Mouse (Mus musculus) forebrain, embryonic 16.5 days (tissue): ENCODE results near the gene Cep290. TPM values are rescaled to one million over a fixed set of nuclear protein-coding genes. Genes with fewer than 3 reads are reported as not detected.

ENCODE experiments used
- ATAC-seq: fragments of 200-750 bp; cut with Nextera tagmentation; 2 replicates; pipeline ENCODE4 v1.8.0; 2017; ENCODE audit warnings: mild to moderate bottlenecking, moderate library complexity
- H3K27ac ChIP-seq: fragments of 300-500 bp; sonication (generic); 2 replicates; pipeline ENCODE4 v1.5.1; 2014; ENCODE audit warnings: low read length, control low read depth
- H3K27me3 ChIP-seq: fragments of 300-500 bp; sonication (generic); replicated peaks from 2 replicates; pipeline ENCODE4 v1.6.1; 2014; ENCODE audit warnings: low read length; ENCODE audit not compliant: control insufficient read depth, insufficient read depth
- H3K36me3 ChIP-seq: fragments of 300-500 bp; sonication (generic); 2 replicates; pipeline ENCODE4 v1.6.1; 2014; ENCODE audit not compliant: control insufficient read depth, insufficient read depth
- H3K4me1 ChIP-seq: fragments of 300-500 bp; sonication (generic); replicated peaks from 2 replicates; pipeline ENCODE4 v1.6.1; 2014; ENCODE audit warnings: low read length; ENCODE audit not compliant: control insufficient read depth, insufficient read depth
- H3K4me2 ChIP-seq: fragments of 300-500 bp; sonication (generic); 2 replicates; pipeline ENCODE4 v1.6.1; 2014; ENCODE audit warnings: mild to moderate bottlenecking, low read length, control low read depth
- H3K4me3 ChIP-seq: fragments of 300-500 bp; sonication (generic); replicated peaks from 2 replicates; pipeline ENCODE4 v1.5.1; 2014; ENCODE audit warnings: mild to moderate bottlenecking, low read length, control low read depth
- H3K9ac ChIP-seq: fragments of 300-500 bp; sonication (generic); replicated peaks from 2 replicates; pipeline ENCODE4 v1.6.1; 2014; ENCODE audit warnings: low read depth, low read length, control low read depth
- H3K9me3 ChIP-seq: fragments of 300-500 bp; sonication (generic); 2 replicates; pipeline ENCODE4 v1.6.1; 2016; ENCODE audit warnings: low read length; ENCODE audit not compliant: control insufficient read depth
- WGBS: fragments of 180-500 bp; shearing (Covaris S2); extraction: QIAGEN DNeasy Blood & Tissue Kit; methylation state at CpG from one replicate; pipeline ENCODE4 v1.1.7; 2014; 5-methylcytosine and 5-hydroxymethylcytosine counted together
- polyA plus RNA-seq: library from polyadenylated mRNA; unstranded; fragments of >200 nt; fragmentation: Nextera tagmentation; extraction: Ambion mirVana; gene quantifications from 2 replicates; pipeline ENCODE4 v1.2.1, GENCODE M21; 2015

The Cep290 gene
- 6.7 and 6.8 TPM in 2 replicates for polyA plus RNA-seq

DNA sequence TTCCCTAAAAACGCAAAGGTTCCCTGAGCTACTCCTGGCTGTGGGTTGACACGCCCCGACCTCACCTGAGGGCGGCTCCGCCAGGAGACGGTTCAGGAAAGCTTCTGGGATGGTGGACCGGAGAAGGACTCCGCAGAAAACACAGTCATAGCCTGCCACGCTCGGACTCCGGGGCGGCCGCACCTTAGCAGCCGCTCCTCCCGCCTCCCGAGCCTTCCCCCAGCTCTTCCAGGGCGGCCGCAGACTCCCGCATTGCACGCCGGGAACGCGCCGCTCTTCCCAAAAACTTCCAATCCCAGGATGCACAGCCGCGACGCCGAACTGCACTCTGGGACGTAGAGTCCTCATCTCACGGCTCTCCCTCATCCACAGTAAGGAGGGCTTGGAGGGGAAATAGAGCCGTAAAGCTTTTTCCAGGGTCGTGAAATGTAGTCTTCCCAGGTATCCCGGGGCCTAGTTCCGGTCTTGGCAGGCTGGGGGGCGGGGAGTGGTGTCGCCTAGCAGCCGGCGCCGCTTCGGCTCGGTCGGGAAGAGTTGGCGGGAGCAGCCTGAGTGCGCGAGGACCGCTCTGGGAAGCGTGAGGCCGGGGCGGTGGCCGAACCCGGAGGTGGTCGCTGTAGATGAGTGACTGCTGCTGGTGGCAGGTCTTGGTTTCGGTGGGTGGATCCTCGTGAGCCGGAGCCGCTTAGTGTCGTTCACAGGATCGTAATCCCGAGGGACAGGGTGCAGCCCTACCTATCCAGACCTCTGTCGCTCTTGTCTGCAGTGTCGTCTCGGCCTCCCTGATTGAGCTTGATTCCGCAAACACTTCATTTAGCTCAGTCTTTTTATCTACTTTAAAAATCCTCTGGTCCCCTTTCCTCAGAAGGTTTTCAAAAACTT lies at the start of gene Cep290, which contains the start of gene Tmtc3:
TSS of gene Cep290 (plus strand) at position 462 of the 882 bp plus-strand sequence.
TSS of gene Tmtc3 (minus strand) at position 254 of the 882 bp plus-strand sequence.
- no peaks in the 10 kb centered on the region for H3K36me3 ChIP-seq
- H3K4me1 ChIP-seq, result peaks cover 7% of the 10 kb centered on the region
- peak within 1 kb of the TSS; percentile 75 for H3K9ac ChIP-seq
- H3K27me3 ChIP-seq, result no peaks in the 10 kb centered on the region
- H3K27ac ChIP-seq, result peak within 1 kb of the TSS; percentile 55
- H3K4me2 ChIP-seq, result peak within 1 kb of the TSS; percentile 82
- H3K9me3 ChIP-seq, result no peaks in the 10 kb centered on the region
- peak within 1 kb of the TSS; percentile 93 for H3K4me3 ChIP-seq
- ATAC-seq, result peak; percentile 99
- WGBS, result 0% methylated on average over 63 of the region's 63 CpGs

DNA sequence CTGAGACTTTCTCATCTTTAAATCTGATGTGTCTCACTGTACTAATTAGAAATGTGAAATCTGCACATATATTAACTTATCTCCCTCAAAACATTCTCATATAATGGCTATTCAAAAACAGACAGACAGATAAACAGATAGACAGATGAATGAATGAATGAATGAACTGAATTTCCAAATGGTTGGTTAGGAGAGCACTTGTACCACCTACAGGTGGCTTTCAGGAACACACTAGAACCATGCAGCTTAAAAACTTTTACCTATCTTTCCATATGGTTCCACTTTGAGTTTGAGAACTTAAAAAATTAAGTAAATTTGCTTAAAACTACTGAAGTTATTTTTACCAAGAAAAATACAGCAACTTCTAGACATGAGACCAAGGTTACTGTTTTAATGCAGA lies 38.0 kb upstream of the Cep290 start:
- Histone ChIP-seq H3K9ac (no peak overlapping the region), H3K4me2 (no peak overlapping the region), H3K4me1 (no peaks in the 10 kb centered on the region), H3K36me3 (peaks cover 3% of the 10 kb centered on the region), H3K27me3 (no peaks in the 10 kb centered on the region), H3K9me3 (no peaks in the 10 kb centered on the region), H3K27ac (no peak overlapping the region), H3K4me3 (no peak overlapping the region)
- ATAC-seq, result no peak

DNA sequence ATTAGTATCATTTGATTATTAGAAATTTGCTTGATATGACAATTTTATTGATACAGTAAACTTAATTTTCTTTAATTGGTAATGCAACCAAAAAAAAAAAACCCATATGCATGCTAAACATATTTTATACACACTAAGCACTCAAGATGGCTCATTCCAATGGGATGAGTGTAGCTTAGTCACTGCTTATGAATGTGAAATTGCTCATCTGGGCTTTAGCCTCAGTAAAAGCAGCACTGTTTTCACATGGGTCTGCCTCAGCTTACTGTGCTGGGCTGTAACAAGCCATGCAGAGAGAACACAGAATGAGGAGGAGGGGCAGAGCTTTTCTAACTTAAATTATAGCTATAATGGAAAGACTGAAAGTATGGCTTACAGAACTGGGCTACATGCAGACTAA lies 26.8 kb upstream of the Cep290 start:
- H3K36me3 ChIP-seq, result peaks cover 6% of the 10 kb centered on the region; the same call in 1 of the 2 replicates
- H3K9me3 ChIP-seq, result no peaks in the 10 kb centered on the region
- no peak for ATAC-seq
- H3K4me3 ChIP-seq, result no peak overlapping the region
- no peak overlapping the region for H3K4me2 ChIP-seq
- no peaks in the 10 kb centered on the region for H3K27me3 ChIP-seq
- H3K9ac ChIP-seq, result no peak overlapping the region
- no peaks in the 10 kb centered on the region for H3K4me1 ChIP-seq
- H3K27ac ChIP-seq, result no peak overlapping the region

DNA sequence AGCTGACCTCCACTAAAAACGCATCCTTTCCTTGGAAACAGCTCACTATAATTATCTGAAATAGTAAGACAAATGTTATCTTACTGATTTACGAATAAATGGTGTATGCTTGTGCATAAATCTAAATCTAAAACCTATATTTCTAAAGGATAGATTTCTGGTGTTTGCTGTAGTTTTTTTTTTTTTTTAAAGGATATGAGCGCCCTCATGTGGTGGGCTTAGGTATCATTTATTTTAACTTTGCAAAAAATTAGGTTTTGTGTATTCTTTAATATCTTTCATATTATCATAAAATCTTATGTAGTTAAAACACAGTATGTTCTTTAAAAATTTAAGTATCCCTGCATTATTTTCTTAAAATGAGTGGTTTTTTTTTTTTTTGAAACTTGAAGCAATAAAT lies 12.3 kb upstream of the Cep290 start:
- no peaks in the 10 kb centered on the region for H3K9me3 ChIP-seq
- H3K27ac ChIP-seq, result no peak overlapping the region
- no peak for ATAC-seq
- H3K4me3 ChIP-seq, result no peak overlapping the region
- no peak overlapping the region for H3K9ac ChIP-seq
- H3K36me3 ChIP-seq, result peaks cover 3% of the 10 kb centered on the region; the same call in 1 of the 2 replicates
- no peaks in the 10 kb centered on the region for H3K27me3 ChIP-seq
- 55% methylated on average over 3 of the region's 3 CpGs for WGBS
- no peak overlapping the region for H3K4me2 ChIP-seq
- H3K4me1 ChIP-seq, result no peaks in the 10 kb centered on the region

DNA sequence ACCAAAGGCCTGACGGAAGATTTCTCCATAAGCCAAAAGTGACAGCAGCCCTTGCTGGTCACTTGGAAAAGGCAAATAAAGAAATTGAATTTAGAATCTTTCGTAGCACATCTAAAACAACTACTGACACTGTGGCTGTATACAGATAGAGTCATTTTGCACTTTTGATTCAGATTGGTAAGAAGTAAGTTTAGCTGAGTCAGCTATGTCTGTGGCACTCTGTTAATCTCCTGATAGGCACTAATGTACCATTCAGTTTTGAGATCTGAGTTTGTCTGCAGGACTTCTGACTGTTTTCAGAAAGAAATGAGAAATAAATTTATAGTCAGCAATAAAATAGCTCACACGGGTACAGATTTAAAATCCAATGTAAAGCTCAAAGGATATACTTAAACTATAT lies 7.8 kb upstream of the Cep290 start:
- Histone ChIP-seq H3K27me3 (no peaks in the 10 kb centered on the region), H3K27ac (no peak overlapping the region), H3K4me2 (no peak overlapping the region), H3K9me3 (no peaks in the 10 kb centered on the region), H3K4me1 (no peaks in the 10 kb centered on the region), H3K36me3 (peaks cover 3% of the 10 kb centered on the region; the same call in 1 of the 2 replicates), H3K9ac (no peak overlapping the region), H3K4me3 (no peak overlapping the region)
- WGBS, result 91% methylated on average over 3 of the region's 3 CpGs
- ATAC-seq, result no peak

DNA sequence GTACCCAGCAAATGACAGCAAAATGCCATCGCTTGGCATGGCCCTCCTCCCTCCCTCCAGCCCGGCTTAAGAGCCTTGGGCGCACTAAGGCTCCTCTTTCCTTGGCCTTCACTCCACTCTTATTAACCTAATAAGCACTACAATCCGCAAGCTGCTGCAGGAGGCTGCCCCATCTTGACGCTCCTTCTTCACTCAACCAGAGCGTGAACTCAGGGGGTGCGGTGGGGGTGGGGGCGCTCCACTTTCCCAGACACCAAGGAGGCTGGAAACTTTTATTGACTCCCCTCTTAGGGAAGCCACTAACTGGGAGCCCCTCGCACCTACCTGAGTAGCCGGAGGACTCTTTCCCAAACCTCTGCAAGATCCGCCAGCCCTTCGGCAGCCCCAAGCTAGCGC lies 659 bp upstream of the Cep290 start:
- H3K27ac ChIP-seq, result peak overlapping the region; percentile 55
- peak; percentile 19; the same call in 1 of the 2 replicates for ATAC-seq

DNA sequence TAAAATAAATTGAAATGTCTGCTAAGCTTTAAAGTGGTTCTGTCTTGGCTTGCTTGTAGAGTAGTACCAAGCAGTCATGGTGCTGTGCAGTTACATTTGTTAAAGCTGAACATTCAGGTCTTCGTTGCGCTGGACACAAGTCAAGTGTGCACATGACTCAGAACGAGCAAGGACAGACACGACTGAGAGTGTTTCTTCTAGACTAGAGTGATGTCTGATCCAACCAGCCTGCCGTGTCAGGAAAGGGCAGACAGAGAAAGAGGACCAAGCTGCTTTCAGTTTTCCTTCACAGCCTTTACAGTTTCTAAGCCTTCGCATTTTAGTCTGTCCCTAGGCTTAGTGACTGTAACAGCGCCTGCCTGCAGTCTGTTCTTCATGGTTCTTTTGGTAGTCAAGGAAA lies 4.6 kb downstream of the Cep290 start:
- Histone ChIP-seq H3K27me3 (no peaks in the 10 kb centered on the region), H3K27ac (no peak overlapping the region), H3K36me3 (peaks cover 6% of the 10 kb centered on the region; the same call in 1 of the 2 replicates), H3K4me1 (peaks cover 5% of the 10 kb centered on the region), H3K4me3 (no peak overlapping the region), H3K9ac (no peak overlapping the region), H3K9me3 (no peaks in the 10 kb centered on the region), H3K4me2 (no peak overlapping the region)
- no peak for ATAC-seq
- WGBS, result 95% methylated on average over 7 of the region's 7 CpGs

More for the DNA sequence above, 659 bp upstream of the Cep290 start:
- peak overlapping the region; percentile 75 for H3K9ac ChIP-seq
- WGBS, result 0% methylated on average over 13 of the region's 13 CpGs
- H3K27me3 ChIP-seq, result no peaks in the 10 kb centered on the region
- H3K4me2 ChIP-seq, result peak overlapping the region; percentile 66
- no peaks in the 10 kb centered on the region for H3K36me3 ChIP-seq
- H3K4me1 ChIP-seq, result peaks cover 7% of the 10 kb centered on the region
- no peaks in the 10 kb centered on the region for H3K9me3 ChIP-seq
- H3K4me3 ChIP-seq, result peak overlapping the region; percentile 93

DNA sequence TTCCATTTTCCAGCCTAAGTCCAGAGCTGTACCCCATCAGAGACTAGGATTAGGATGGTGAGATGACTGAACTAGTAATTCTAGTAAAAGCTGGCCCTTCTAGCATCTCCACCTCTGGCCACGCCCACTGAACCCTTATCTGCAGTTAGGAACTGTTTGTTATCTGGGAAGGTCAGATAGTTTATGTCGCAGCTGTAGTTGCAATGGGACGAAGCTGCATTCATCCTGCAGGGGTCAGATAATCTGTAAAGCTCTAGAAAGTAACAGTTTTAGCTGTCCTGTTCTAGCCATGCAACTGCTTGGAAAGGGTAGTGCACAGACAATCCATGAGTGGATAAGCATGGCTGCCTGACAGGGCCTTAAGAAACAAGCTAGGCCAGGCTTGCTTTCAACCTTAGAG lies 11.0 kb downstream of the Cep290 start:
- Histone ChIP-seq H3K4me3 (no peak overlapping the region), H3K27ac (no peak overlapping the region), H3K4me2 (no peak overlapping the region), H3K27me3 (no peaks in the 10 kb centered on the region), H3K9me3 (no peaks in the 10 kb centered on the region), H3K36me3 (peaks cover 16% of the 10 kb centered on the region; the same call in 1 of the 2 replicates), H3K9ac (no peak overlapping the region), H3K4me1 (no peaks in the 10 kb centered on the region)
- no peak for ATAC-seq
- 89% methylated on average over 3 of the region's 3 CpGs for WGBS

DNA sequence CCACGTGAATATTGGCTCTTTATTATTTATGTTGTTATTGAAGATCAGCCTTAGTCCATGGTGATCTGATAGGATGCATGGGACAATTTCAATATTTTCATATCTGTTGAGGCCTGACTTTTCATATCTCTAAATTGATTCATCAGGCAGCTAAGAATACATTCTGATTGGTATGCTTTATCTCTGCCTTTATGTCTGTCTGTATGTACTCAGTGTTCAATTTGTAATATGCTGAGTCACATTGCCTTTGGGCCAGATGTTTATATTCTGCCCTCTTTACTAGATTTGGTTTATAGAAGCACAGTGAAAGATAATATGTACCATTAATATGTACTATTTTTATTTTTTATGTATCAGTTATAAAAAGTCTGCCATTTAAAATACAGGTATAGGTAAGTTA lies 20.8 kb downstream of the Cep290 start:
- Histone ChIP-seq H3K9me3 (no peaks in the 10 kb centered on the region), H3K4me3 (no peak overlapping the region), H3K36me3 (peaks cover 6% of the 10 kb centered on the region; the same call in 1 of the 2 replicates), H3K27ac (no peak overlapping the region), H3K4me1 (no peaks in the 10 kb centered on the region), H3K9ac (no peak overlapping the region), H3K4me2 (no peak overlapping the region), H3K27me3 (no peaks in the 10 kb centered on the region)
- WGBS, result 90% methylated on average over 1 of the region's 1 CpGs
- ATAC-seq, result no peak
